Mouse (Mus musculus) CH12.LX (cell line): ENCODE results near the gene Helz. TPM values are rescaled to one million over a fixed set of nuclear protein-coding genes. Genes with fewer than 3 reads are reported as not detected.

Experiments used
- DNase-seq: peaks from one replicate; pipeline ENCODE4 v3.0.0-alpha.2; 2013; ENCODE audit errors: extremely low read depth
- H3K27ac ChIP-seq: 2 replicates; pipeline ENCODE4 v1.5.1; 2012; ENCODE audit warnings: low read depth, mild to moderate bottlenecking, control low read depth, moderate library complexity; ENCODE audit not compliant: insufficient read depth
- H3K27me3 ChIP-seq: replicated peaks from 2 replicates; pipeline ENCODE3; 2012; ENCODE audit warnings: inconsistent platforms
- H3K36me3 ChIP-seq, 2 experiments: replicated peaks in 1 of 2; 2 replicates each; pipeline versions ENCODE3 to v1.6.1; 2012; ENCODE audit warnings: inconsistent platforms in 1 of 2, low read length in 1 of 2, mild to moderate bottlenecking in 1 of 2, mixed read lengths in 1 of 2, moderate library complexity in 1 of 2; ENCODE audit not compliant: control insufficient read depth in 1 of 2, insufficient read depth in 1 of 2
- H3K4me1 ChIP-seq, 2 experiments: 2 replicates each; pipeline ENCODE4 v1.6.1; 2012; ENCODE audit warnings: inconsistent platforms in 1 of 2, moderate library complexity in 1 of 2; ENCODE audit not compliant: insufficient read depth in 2 of 2, control insufficient read depth in 1 of 2
- H3K4me2 ChIP-seq: 2 replicates; pipeline ENCODE4 v1.6.1; 2012; ENCODE audit warnings: low read depth, mild to moderate bottlenecking, control low read depth; ENCODE audit not compliant: poor library complexity, insufficient read depth, severe bottlenecking
- H3K4me3 ChIP-seq, 3 experiments: fragments of 150-350 bp in 1 of 3; sonication (generic) in 1 of 3; replicated peaks in 1 of 3; 2 replicates each; pipeline versions ENCODE3 to v1.5.1; 2011 to 2012; ENCODE audit warnings: low read depth in 2 of 3, low read length in 2 of 3, mild to moderate bottlenecking in 2 of 3, moderate library complexity in 2 of 3, control low read depth in 1 of 3, improper control_type of control experiment in 1 of 3, inconsistent platforms in 1 of 3, mixed read lengths in 1 of 3; ENCODE audit not compliant: poor library complexity in 1 of 3
- H3K79me2 ChIP-seq: replicated peaks from 2 replicates; pipeline ENCODE4 v1.6.1; 2012; ENCODE audit warnings: mild to moderate bottlenecking, moderate library complexity; ENCODE audit not compliant: control insufficient read depth, poor library complexity, insufficient read depth, severe bottlenecking; ENCODE audit errors: extremely low read depth
- H3K9ac ChIP-seq: 2 replicates; pipeline ENCODE4 v1.6.1; 2012; ENCODE audit warnings: low read depth, mild to moderate bottlenecking, control low read depth, moderate library complexity; ENCODE audit not compliant: insufficient read depth
- H3K9me3 ChIP-seq: replicated peaks from 2 replicates; pipeline ENCODE3; 2012; ENCODE audit warnings: low read length, inconsistent platforms, mixed read lengths
- CHD1 ChIP-seq: IDR thresholded peaks from 2 replicates; pipeline ENCODE4 v1.6.1; 2012; ENCODE audit warnings: low read depth, low read length, improper control_type of control experiment, inconsistent platforms
- CHD2 ChIP-seq: IDR thresholded peaks from 2 replicates; pipeline ENCODE4 v1.6.1; 2011; ENCODE audit warnings: low read length, improper control_type of control experiment
- CTCF ChIP-seq, 2 experiments: IDR thresholded peaks in 1 of 2; conservative IDR thresholded peaks in 1 of 2; 2 replicates each; pipeline ENCODE4 v1.5.1; 2011 to 2012; ENCODE audit warnings: low read depth in 2 of 2, low read length in 2 of 2, improper control_type of control experiment in 1 of 2, inconsistent platforms in 1 of 2, mild to moderate bottlenecking in 1 of 2, moderate library complexity in 1 of 2
- EP300 ChIP-seq: IDR thresholded peaks from 2 replicates; pipeline ENCODE4 v1.6.1; 2011; ENCODE audit warnings: low read length, improper control_type of control experiment
- GABPA ChIP-seq: IDR thresholded peaks from 2 replicates; pipeline ENCODE4 v1.6.1; 2012; ENCODE audit warnings: low read depth, low read length, improper control_type of control experiment, inconsistent platforms; ENCODE audit not compliant: insufficient replicate concordance
- HCFC1 ChIP-seq: IDR thresholded peaks from 2 replicates; pipeline ENCODE4 v1.6.1; 2012; ENCODE audit warnings: low read depth, mild to moderate bottlenecking, inconsistent platforms, low read length, improper control_type of control experiment
- IRF4 ChIP-seq: IDR thresholded peaks from 2 replicates; pipeline ENCODE4 v1.6.1; 2014; ENCODE audit warnings: low read depth, mild to moderate bottlenecking, inconsistent platforms, low read length, improper control_type of control experiment
- JUN ChIP-seq: IDR thresholded peaks from 2 replicates; pipeline ENCODE4 v1.6.1; 2011; ENCODE audit warnings: low read depth, mild to moderate bottlenecking, low read length, improper control_type of control experiment, moderate library complexity; ENCODE audit not compliant: insufficient read depth
- KAT2A ChIP-seq: IDR thresholded peaks from 2 replicates; pipeline ENCODE4 v1.6.1; 2012; ENCODE audit warnings: low read length, improper control_type of control experiment, inconsistent platforms; ENCODE audit not compliant: insufficient replicate concordance
- MAFK ChIP-seq: IDR thresholded peaks from 2 replicates; pipeline ENCODE4 v1.6.1; 2011; ENCODE audit warnings: low read length, improper control_type of control experiment; ENCODE audit not compliant: insufficient replicate concordance
- MAZ ChIP-seq: IDR thresholded peaks from 2 replicates; pipeline ENCODE4 v1.6.1; 2012; ENCODE audit warnings: low read depth, mild to moderate bottlenecking, inconsistent platforms, low read length, improper control_type of control experiment, moderate library complexity
- MEF2A ChIP-seq: IDR thresholded peaks from 2 replicates; pipeline ENCODE4 v1.6.1; 2014; ENCODE audit warnings: low read depth, mild to moderate bottlenecking, inconsistent platforms, low read length, improper control_type of control experiment, borderline replicate concordance
- MYC ChIP-seq: IDR thresholded peaks from 2 replicates; pipeline ENCODE4 v1.6.1; 2011; ENCODE audit warnings: low read depth, mild to moderate bottlenecking, improper control_type of control experiment, low read length
- NELFE ChIP-seq: IDR thresholded peaks from 2 replicates; pipeline ENCODE4 v1.6.1; 2011; ENCODE audit warnings: low read depth, low read length, improper control_type of control experiment
- NRF1 ChIP-seq: IDR thresholded peaks from 2 replicates; pipeline ENCODE4 v1.6.1; 2014; ENCODE audit warnings: low read depth, mild to moderate bottlenecking, inconsistent platforms, low read length, improper control_type of control experiment, moderate library complexity
- PAX5 ChIP-seq: IDR thresholded peaks from 2 replicates; pipeline ENCODE4 v1.6.1; 2012; ENCODE audit warnings: low read length, inconsistent platforms, mixed read lengths
- POLR2AphosphoS2 ChIP-seq: IDR thresholded peaks from 2 replicates; pipeline ENCODE4 v1.6.1; 2011; ENCODE audit warnings: low read depth, low read length, improper control_type of control experiment
- RAD21 ChIP-seq: IDR thresholded peaks from 2 replicates; pipeline ENCODE4 v1.6.1; 2011; ENCODE audit warnings: low read depth, mild to moderate bottlenecking, low read length, improper control_type of control experiment, moderate library complexity
- SIN3A ChIP-seq: IDR thresholded peaks from 2 replicates; pipeline ENCODE4 v1.6.1; 2012; ENCODE audit warnings: low read length, improper control_type of control experiment, inconsistent platforms
- TBP ChIP-seq: conservative IDR thresholded peaks from 2 replicates; pipeline ENCODE4 v1.6.1; 2011; ENCODE audit warnings: low read depth, low read length, improper control_type of control experiment
- TCF12 ChIP-seq: IDR thresholded peaks from 2 replicates; pipeline ENCODE4 v1.6.1; 2014; ENCODE audit warnings: low read depth, mild to moderate bottlenecking, inconsistent platforms, low read length, improper control_type of control experiment
- ZC3H11A ChIP-seq: IDR thresholded peaks from 2 replicates; pipeline ENCODE4 v1.6.1; 2012; ENCODE audit warnings: low read depth, mild to moderate bottlenecking, inconsistent platforms, low read length, improper control_type of control experiment
- ZNF384 ChIP-seq: IDR thresholded peaks from 2 replicates; pipeline ENCODE4 v1.6.1; 2012; ENCODE audit warnings: low read depth, low read length, improper control_type of control experiment, inconsistent platforms
- dilution Hi-C: fragments of 300-500 bp; cut with MboI; formaldehyde crosslinking; loops from 2 replicates; pipeline ENCODE4 v1.14.3; 2020; ENCODE audit warnings: low sequenced_read_pairs; ENCODE audit not compliant: extremely low pct_unique_long_range_greater_than_20kb, extremely low pct_ligation_motif_present
- in situ Hi-C: fragments of 300-500 bp; cut with MboI; formaldehyde crosslinking; loops from 3 replicates; pipeline ENCODE4 v1.14.3; 2019; ENCODE audit warnings: low sequenced_read_pairs, low pct_ligation_motif_present, low pct_unique_long_range_greater_than_20kb, mixed read lengths
- polyA plus RNA-seq: library from polyadenylated mRNA; unstranded; fragments of >175 nt; gene quantifications from 2 replicates; pipeline ENCODE4 v1.2.1, GENCODE M21; 2012; ENCODE audit warnings: low read depth; ENCODE audit not compliant: insufficient read length
- total RNA-seq, 2 experiments: library from RNA; depleted of rRNA; stranded (reverse); fragments of 300-350 nt in 1 of 2; fragments of >200 nt in 1 of 2; gene quantifications; 2 replicates each; pipeline ENCODE4 v1.2.3; 2012 to 2014

Helz gene
- total and polyA plus RNA-seq, 3 experiments = 11.5 to 44.4 (median 22.2) TPM

GRCm38 (mm10) chr11:107667542-107667941 lies 119.8 kb downstream of the Helz start:
- Histone ChIP-seq H3K79me2 (no peaks in the 10 kb centered on the region), H3K9ac (no peak overlapping the region), H3K9me3 (no peaks in the 10 kb centered on the region), H3K27me3 (no peaks in the 10 kb centered on the region), H3K4me2 (no peak overlapping the region), H3K4me3 (no peak overlapping the region), H3K27ac (no peak overlapping the region), H3K4me1 (no peaks in the 10 kb centered on the region), H3K36me3 (peaks cover 82 to 98% of the 10 kb centered on the region in 2 experiments)
- in situ Hi-C loops = no loop called here
- no peak for TF ChIP-seq EP300
- TF ChIP-seq ZC3H11A = no peak
- TF ChIP-seq JUN = no peak
- no peak for TF ChIP-seq MAZ
- no peak for TF ChIP-seq MYC
- TF ChIP-seq CHD1 = no peak
- TF ChIP-seq MAFK = no peak
- TF ChIP-seq KAT2A = no peak
- no peak for TF ChIP-seq SIN3A
- TF ChIP-seq CHD2 = no peak
- TF ChIP-seq NELFE = no peak
- no peak for TF ChIP-seq MEF2A
- TF ChIP-seq POLR2AphosphoS2 = no peak
- TF ChIP-seq IRF4 = no peak
- TF ChIP-seq GABPA = no peak
- TF ChIP-seq NRF1 = no peak
- DNase-seq = no peak
- dilution Hi-C loops = no loop called here

- Histone ChIP-seq H3K4me1 (no peaks in the 10 kb centered on the region), H3K27ac (no peak overlapping the region), H3K36me3 (peaks cover 79 to 98% of the 10 kb centered on the region in 2 experiments), H3K27me3 (no peaks in the 10 kb centered on the region), H3K4me3 (no peak overlapping the region), H3K9me3 (no peaks in the 10 kb centered on the region), H3K4me2 (no peak overlapping the region), H3K9ac (no peak overlapping the region), H3K79me2 (no peaks in the 10 kb centered on the region)
- in situ Hi-C loops (no loop called here), dilution Hi-C loops (no loop called here)
- TF ChIP-seq MEF2A (no peak), TCF12 (no peak), MAFK (no peak), CHD2 (no peak), KAT2A (no peak), JUN (no peak), CTCF (conservative IDR thresholded peaks at IDR 0.05 in 1 of 2, IDR thresholded peaks at IDR 0.05 in 1 of 2; ENCODE audit: low read depth in 2 of 2, low read length in 2 of 2) (no peak), RAD21 (no peak), ZC3H11A (no peak), TBP (no peak), ZNF384 (no peak), GABPA (no peak), HCFC1 (no peak), PAX5 (no peak)
- no peak for DNase-seq
Measured at GRCm38 (mm10) chr11:107668223-107668622, 120.5 kb downstream of the Helz start.
